ENCODE assay signal across 36 mouse cellular contexts in genomic region chr17:8290736-8291135, GRCm38 (mm10). TPM values are rescaled to one million over a fixed set of nuclear protein-coding genes. Genes with fewer than 3 reads are reported as not detected.
DNase-seq lines count a peak whose midpoint lies in the region; ATAC-seq and TF ChIP-seq lines count a peak whose summit lies in the region.
"Had no signal": no experiment of that assay in that cellular context is flagged by ENCODE, and none has a peak within 500 bp of the region (broad histone marks: within the 10 kb centered on the region; RNA-seq: fewer than 3 reads in every experiment).

No protein-coding gene starts in this region.

- intact Hi-C loops in gastrocnemius, adult 2 months (cut with DNase I), result no loop called here
- intact Hi-C loops in gastrocnemius, postnatal 36 days (cut with DNase I), result no loop called here

- H3K9me3 ChIP-seq in liver, postnatal 0 days (ENCODE audit: low read length), result no peaks in the 10 kb centered on the region
- H3K9me3 ChIP-seq in liver, embryonic 11.5 days (ENCODE audit: control insufficient read depth, low read length), result no peaks in the 10 kb centered on the region
- H3K9me3 ChIP-seq: embryonic facial prominence, embryonic 13.5 days; hindbrain, embryonic 12.5 days; intestine, embryonic 15.5 days; kidney, embryonic 15.5 days; liver, embryonic 12.5 days; midbrain, embryonic 10.5 days; stomach, embryonic 15.5 days had no signal

- no peak for TF ChIP-seq EP300 in liver, postnatal 0 days (IDR thresholded peaks at IDR 0.05; ENCODE audit: low read depth)

- TF ChIP-seq CTCF in gastrocnemius, adult 2 months (IDR thresholded peaks at IDR 0.05), result no peak
- TF ChIP-seq CTCF in liver, postnatal 0 days (IDR thresholded peaks at IDR 0.05; ENCODE audit: low read depth), result no peak
- no peak for TF ChIP-seq CTCF in layer of hippocampus, adult 2 months (conservative IDR thresholded peaks at IDR 0.05)

- no peak overlapping the region for H3K9ac ChIP-seq in liver, postnatal 0 days (replicated peaks)
- no peak overlapping the region for H3K9ac ChIP-seq in liver, embryonic 11.5 days (ENCODE audit: low read depth, low read length)
- H3K9ac ChIP-seq: embryonic facial prominence, embryonic 13.5 days; forebrain, postnatal 0 days; hindbrain, embryonic 12.5 days; intestine, embryonic 15.5 days; kidney, embryonic 15.5 days; liver, embryonic 12.5 days; stomach, embryonic 15.5 days had no signal

- H3K27ac ChIP-seq in gastrocnemius, adult 2 months, result peak overlapping the region; percentile 35; the same call in 1 of the 2 replicates
- H3K27ac ChIP-seq in liver, postnatal 0 days (ENCODE audit: low read depth), result no peak overlapping the region
- H3K27ac ChIP-seq in liver, embryonic 11.5 days (ENCODE audit: low read depth, low read length), result no peak overlapping the region
- H3K27ac ChIP-seq in layer of hippocampus, adult 2 months, result no peak overlapping the region
- H3K27ac ChIP-seq: embryonic facial prominence, embryonic 13.5 days; hindbrain, embryonic 12.5 days; hindbrain, postnatal 0 days; intestine, embryonic 15.5 days; kidney, embryonic 15.5 days; liver, embryonic 12.5 days; midbrain, embryonic 10.5 days; stomach, embryonic 15.5 days had no signal

- no peak overlapping the region for H3K4me3 ChIP-seq in gastrocnemius, adult 2 months
- H3K4me3 ChIP-seq in liver, postnatal 0 days (ENCODE audit: low read depth, low read length), result no peak overlapping the region
- no peak overlapping the region for H3K4me3 ChIP-seq in liver, embryonic 11.5 days (ENCODE audit: low read depth, low read length)
- no peak overlapping the region for H3K4me3 ChIP-seq in layer of hippocampus, adult 2 months
- H3K4me3 ChIP-seq: embryonic facial prominence, embryonic 13.5 days; hindbrain, embryonic 12.5 days; intestine, embryonic 15.5 days; kidney, embryonic 15.5 days; liver, embryonic 12.5 days; midbrain, embryonic 10.5 days; stomach, embryonic 15.5 days had no signal

- H3K4me1 ChIP-seq in liver, postnatal 0 days (ENCODE audit: insufficient read depth), result peaks cover 10% of the 10 kb centered on the region; the same call in 1 of the 2 replicates
- H3K4me1 ChIP-seq in liver, embryonic 11.5 days (replicated peaks; ENCODE audit: control insufficient read depth, insufficient read depth, low read length), result no peaks in the 10 kb centered on the region
- H3K4me1 ChIP-seq: embryonic facial prominence, embryonic 13.5 days; hindbrain, embryonic 12.5 days; intestine, embryonic 15.5 days; kidney, embryonic 15.5 days; midbrain, embryonic 10.5 days; stomach, embryonic 15.5 days had no signal

- H3K4me2 ChIP-seq in liver, postnatal 0 days (ENCODE audit: low read depth, low read length), result no peak overlapping the region
- H3K4me2 ChIP-seq in liver, embryonic 11.5 days, result no peak overlapping the region
- H3K4me2 ChIP-seq: embryonic facial prominence, embryonic 13.5 days; heart, embryonic 11.5 days; hindbrain, embryonic 12.5 days; intestine, embryonic 15.5 days; kidney, embryonic 15.5 days; liver, embryonic 12.5 days; stomach, embryonic 15.5 days had no signal

- peaks cover 14% of the 10 kb centered on the region; the same call in 1 of the 2 replicates for H3K36me3 ChIP-seq in liver, postnatal 0 days (replicated peaks; ENCODE audit: insufficient read depth, low read length)
- 0 out of 2 replicates have a peak, but pooled peaks cover 3% of the 10 kb centered on the region for H3K36me3 ChIP-seq in liver, embryonic 11.5 days (ENCODE audit: control insufficient read depth, insufficient read depth, low read length)
- H3K36me3 ChIP-seq: hindbrain, embryonic 12.5 days had no signal

- no peaks in the 10 kb centered on the region for H3K27me3 ChIP-seq in liver, postnatal 0 days (ENCODE audit: insufficient read depth, low read length)
- no peaks in the 10 kb centered on the region for H3K27me3 ChIP-seq in liver, embryonic 11.5 days (replicated peaks; ENCODE audit: control insufficient read depth, insufficient read depth, low read length)
- H3K27me3 ChIP-seq: CH12.LX; embryonic facial prominence, embryonic 13.5 days; hindbrain, embryonic 12.5 days; intestine, embryonic 15.5 days; kidney, embryonic 15.5 days; liver, embryonic 12.5 days; stomach, embryonic 15.5 days had no signal

- DNase-seq in gastrocnemius, adult 2 months, result peak; percentile 44
- no peak for DNase-seq in gastrocnemius, adult 8-10 months (ENCODE audit: low spot score in 2 of 2)
- DNase-seq in liver, postnatal 0 days, result no peak
- DNase-seq in liver, embryonic 11.5 days (ENCODE audit: low spot score), result no peak
- peak; percentile 20 for DNase-seq in adrenal gland, postnatal 25 days
- no peak for DNase-seq in gastrocnemius, postnatal 36 days
- no peak for DNase-seq in layer of hippocampus, adult 2 months (ENCODE audit: low spot score in 2 of 2)
- DNase-seq: cerebellum, adult 18-20 months; cerebellum, postnatal 10 days; forebrain, postnatal 0 days; gastrocnemius, postnatal 14 days; heart, adult 18-20 months; heart, postnatal 36 days; kidney, postnatal 4 days; layer of hippocampus, postnatal 36 days; lung, adult 18-20 months had no signal

- ATAC-seq in liver, postnatal 0 days, result peak; percentile 48
- ATAC-seq in liver, embryonic 11.5 days (replicated peaks; ENCODE audit: low FRiP score), result no peak
- ATAC-seq in megakaryocyte progenitor cell, adult 5-6 weeks (replicated peaks; ENCODE audit: poor library complexity), result peak; percentile 63; the same call in 1 of the 2 replicates
- ATAC-seq: activated CD4-positive, CD25-positive, alpha-beta regulatory T cell, adult 4 months; forebrain, postnatal 0 days; hindbrain, postnatal 0 days; intestine, embryonic 15.5 days; liver, embryonic 12.5 days; lung, postnatal 0 days; midbrain, embryonic 16.5 days had no signal

RNA-seq across cellular contexts. Expression of gene Mpc1, which starts 8.0 kb away (rescaled TPM):
- total RNA-seq in gastrocnemius, adult 2 months (2021), result 100 to 1,000 TPM; 440 to 533 TPM
- total RNA-seq in gastrocnemius, adult 8-10 months (2022), result 100 to 1,000 TPM; 425 to 485 (median 461) TPM
- polyA plus RNA-seq in liver, postnatal 0 days (2015; fragmentation: Nextera tagmentation; extraction: Ambion mirVana), result 1,393 and 1,436 TPM in 2 replicates
- 123 and 129 TPM in 2 replicates for polyA plus RNA-seq in liver, embryonic 11.5 days (2014; fragmentation: Nextera tagmentation; extraction: Ambion mirVana)
- total RNA-seq in adrenal gland, postnatal 25 days (2021), result 262 and 318 TPM in 2 replicates
- 234 and 269 TPM in 2 replicates for total RNA-seq in megakaryocyte progenitor cell, adult 5-6 weeks (2015)
- total RNA-seq in megakaryocyte progenitor cell, adult 5-6 weeks (2017), result 143 and 175 TPM in 2 replicates
- total RNA-seq in gastrocnemius, postnatal 36 days (2021), result 100 to 1,000 TPM; 378 to 448 TPM
- total RNA-seq in layer of hippocampus, adult 2 months (2021), result 100 to 1,000 TPM; 138 to 143 TPM

RNA-seq across cellular contexts. Expression of gene Sft2d1, which starts 20.2 kb away (rescaled TPM):
- total RNA-seq in gastrocnemius, adult 2 months (2021), result 1 to 10 TPM; 4.9 to 9.6 TPM
- 1 to 10 TPM; 7.1 to 8.1 (median 7.7) TPM for total RNA-seq in gastrocnemius, adult 8-10 months (2022)
- polyA plus RNA-seq in liver, postnatal 0 days (2015; fragmentation: Nextera tagmentation; extraction: Ambion mirVana), result 67.6 and 67.7 TPM in 2 replicates
- 73.2 and 83.3 TPM in 2 replicates for polyA plus RNA-seq in liver, embryonic 11.5 days (2014; fragmentation: Nextera tagmentation; extraction: Ambion mirVana)
- total RNA-seq in adrenal gland, postnatal 25 days (2021), result 50.8 and 67.0 TPM in 2 replicates
- total RNA-seq in megakaryocyte progenitor cell, adult 5-6 weeks (2015), result 150 and 173 TPM in 2 replicates
- 35.1 and 47.8 TPM in 2 replicates for total RNA-seq in megakaryocyte progenitor cell, adult 5-6 weeks (2017)
- 1 to 10 TPM; 5.0 to 5.7 TPM for total RNA-seq in gastrocnemius, postnatal 36 days (2021)
- 10 to 100 TPM; 48.4 to 61.5 TPM for total RNA-seq in layer of hippocampus, adult 2 months (2021)

RNA-seq across cellular contexts. Expression of gene Prr18, which starts 46.5 kb away (rescaled TPM):
- total RNA-seq in gastrocnemius, adult 2 months (2021), result under 1 TPM; 0.08 TPM
- under 1 TPM in 3 of 4 experiments, not detected in 1; 0.08 to 0.46 (median 0.10) TPM for total RNA-seq in gastrocnemius, adult 8-10 months (2022)
- polyA plus RNA-seq in liver, postnatal 0 days (2015; fragmentation: Nextera tagmentation; extraction: Ambion mirVana), result 0.05 TPM in 1 of 2 replicates, not detected in the other
- polyA plus RNA-seq in liver, embryonic 11.5 days (2014; fragmentation: Nextera tagmentation; extraction: Ambion mirVana), result 0.05 and 0.13 TPM in 2 replicates
- 0.43 and 0.95 TPM in 2 replicates for total RNA-seq in adrenal gland, postnatal 25 days (2021)
- total RNA-seq in megakaryocyte progenitor cell, adult 5-6 weeks (2015), result 0.12 and 0.22 TPM in 2 replicates
- total RNA-seq in megakaryocyte progenitor cell, adult 5-6 weeks (2017), result not detected in 2 replicates
- under 1 TPM in 1 of 2 experiments, not detected in 1; 0.07 TPM for total RNA-seq in gastrocnemius, postnatal 36 days (2021)
- total RNA-seq in layer of hippocampus, adult 2 months (2021), result 10 to 100 TPM; 18.0 to 19.3 TPM

RNA-seq across cellular contexts. Expression of gene Ccr6, which starts 54.9 kb away (rescaled TPM):
- total RNA-seq in gastrocnemius, adult 2 months (2021), result not detected
- total RNA-seq in gastrocnemius, adult 8-10 months (2022), result not detected
- polyA plus RNA-seq in liver, postnatal 0 days (2015; fragmentation: Nextera tagmentation; extraction: Ambion mirVana), result 0.45 and 1.1 TPM in 2 replicates
- polyA plus RNA-seq in liver, embryonic 11.5 days (2014; fragmentation: Nextera tagmentation; extraction: Ambion mirVana), result not detected in 2 replicates
- total RNA-seq in adrenal gland, postnatal 25 days (2021), result not detected in 2 replicates
- not detected in 2 replicates for total RNA-seq in megakaryocyte progenitor cell, adult 5-6 weeks (2015)
- not detected in 2 replicates for total RNA-seq in megakaryocyte progenitor cell, adult 5-6 weeks (2017)
- total RNA-seq in gastrocnemius, postnatal 36 days (2021), result not detected
- total RNA-seq in layer of hippocampus, adult 2 months (2021), result under 1 TPM in 1 of 2 experiments, not detected in 1; 0.31 TPM
- total RNA-seq: common myeloid progenitor, adult 5-6 weeks; forebrain, postnatal 0 days; gastrocnemius, postnatal 14 days; heart, postnatal 36 days; hindbrain, postnatal 0 days; layer of hippocampus, postnatal 36 days; left cerebral cortex, postnatal 10 days had no signal
- polyA plus RNA-seq: C2C12; embryonic facial prominence, embryonic 13.5 days; forebrain, embryonic 11.5 days; forebrain, postnatal 0 days; heart, embryonic 11.5 days; hindbrain, embryonic 12.5 days; hindbrain, postnatal 0 days; kidney, embryonic 15.5 days; limb, embryonic 11.5 days; liver, embryonic 12.5 days; midbrain, embryonic 10.5 days; midbrain, embryonic 16.5 days; neural tube, embryonic 11.5 days had no signal

Comparison
In these comparisons a context has a peak if more than half of its experiments do, and no peak if none do; other contexts are left out.
1. DNase-seq: peak in gastrocnemius, adult 2 months (single experiment) and adrenal gland, postnatal 25 days (single experiment); none in gastrocnemius, adult 8-10 months (0 of 2), liver, postnatal 0 days (single experiment), liver, embryonic 11.5 days (single experiment), gastrocnemius, postnatal 36 days (0 of 2) and layer of hippocampus, adult 2 months (0 of 2).